Mouse (Mus musculus): ENCODE results near the gene Scml4. TPM values are rescaled to one million over a fixed set of nuclear protein-coding genes. Genes with fewer than 3 reads are reported as not detected.

Gene Scml4
- 9.3 and 13.3 TPM in 2 replicates for polyA plus RNA-seq (2014; fragmentation: Nextera tagmentation; extraction: Ambion mirVana)

- Histone ChIP-seq H3K4me1 (replicated peaks; ENCODE audit: control insufficient read depth, insufficient read depth, low read length) (peaks cover 28% of the 10 kb centered on the region), H3K9ac (peak within 1 kb of the TSS; percentile 57), H3K4me3 (replicated peaks; ENCODE audit: low read length) (peak within 1 kb of the TSS; percentile 37), H3K36me3 (replicated peaks; ENCODE audit: control insufficient read depth, insufficient read depth) (no peaks in the 10 kb centered on the region), H3K9me3 (ENCODE audit: control insufficient read depth, low read length) (no peaks in the 10 kb centered on the region), H3K27me3 (ENCODE audit: control insufficient read depth, insufficient read depth, low read length) (no peaks in the 10 kb centered on the region), H3K4me2 (replicated peaks) (peak within 1 kb of the TSS; percentile 63), H3K27ac (peak within 1 kb of the TSS; percentile 86)
- peak; percentile 83 for DNase-seq (ENCODE audit: low spot score)
- ATAC-seq (ENCODE audit: low FRiP score): peak; percentile 83
- WGBS: 19% methylated on average over 17 of the region's 17 CpGs
Observed at GRCm38 (mm10) chr10:42860159-42860911, at the start of gene Scml4. Scml4 (plus strand) TSS chr10:42860370.

GRCm38 (mm10) chr10:42825923-42826322 is 34.2 kb upstream of the Scml4 start:
- no peaks in the 10 kb centered on the region for H3K9me3 ChIP-seq (ENCODE audit: control insufficient read depth, low read length)
- H3K4me3 ChIP-seq (replicated peaks; ENCODE audit: low read length): no peak overlapping the region
- H3K27me3 ChIP-seq (ENCODE audit: control insufficient read depth, insufficient read depth, low read length): no peaks in the 10 kb centered on the region
- no peak overlapping the region for H3K4me2 ChIP-seq (replicated peaks)
- no peaks in the 10 kb centered on the region for H3K4me1 ChIP-seq (replicated peaks; ENCODE audit: control insufficient read depth, insufficient read depth, low read length)
- peaks cover 74% of the 10 kb centered on the region for H3K36me3 ChIP-seq (replicated peaks; ENCODE audit: control insufficient read depth, insufficient read depth)
- no peak overlapping the region for H3K9ac ChIP-seq
- 47% methylated on average over 6 of the region's 6 CpGs for WGBS
- no peak for ATAC-seq (ENCODE audit: low FRiP score)
- no peak for DNase-seq (ENCODE audit: low spot score)
- H3K27ac ChIP-seq: no peak overlapping the region

GRCm38 (mm10) chr10:42827155-42827554 is 33.0 kb upstream of the Scml4 start:
- Histone ChIP-seq H3K27ac (no peak overlapping the region), H3K9me3 (ENCODE audit: control insufficient read depth, low read length) (no peaks in the 10 kb centered on the region), H3K4me3 (replicated peaks; ENCODE audit: low read length) (no peak overlapping the region), H3K4me1 (replicated peaks; ENCODE audit: control insufficient read depth, insufficient read depth, low read length) (no peaks in the 10 kb centered on the region), H3K4me2 (replicated peaks) (no peak overlapping the region), H3K27me3 (ENCODE audit: control insufficient read depth, insufficient read depth, low read length) (no peaks in the 10 kb centered on the region), H3K9ac (no peak overlapping the region), H3K36me3 (replicated peaks; ENCODE audit: control insufficient read depth, insufficient read depth) (peaks cover 76% of the 10 kb centered on the region)
- no peak for DNase-seq (ENCODE audit: low spot score)
- no peak for ATAC-seq (ENCODE audit: low FRiP score)
- WGBS: 78% methylated on average over 5 of the region's 5 CpGs

DNA sequence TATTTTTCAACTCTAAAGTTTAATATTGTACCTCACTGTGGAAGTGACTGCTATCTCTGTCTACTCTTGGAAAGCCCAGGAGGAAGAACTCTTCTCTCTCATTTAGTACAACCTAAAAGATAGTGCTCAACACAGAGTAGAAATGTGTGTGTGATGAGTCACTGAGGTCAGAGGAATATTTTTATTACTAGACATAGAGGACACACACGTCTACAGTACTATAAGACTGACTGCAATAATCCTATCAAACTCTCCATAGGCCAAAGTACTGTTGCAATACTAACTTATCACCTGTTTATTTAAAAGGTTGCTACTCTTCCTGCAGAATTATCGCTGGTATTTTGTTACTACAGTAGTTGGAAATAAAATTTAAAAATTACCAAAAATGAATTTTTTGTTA is 30.2 kb upstream of the Scml4 start:
- ATAC-seq (ENCODE audit: low FRiP score) (no peak), DNase-seq (ENCODE audit: low spot score) (no peak)
- Histone ChIP-seq H3K36me3 (replicated peaks; ENCODE audit: control insufficient read depth, insufficient read depth) (peaks cover 76% of the 10 kb centered on the region), H3K4me3 (replicated peaks; ENCODE audit: low read length) (no peak overlapping the region), H3K9ac (no peak overlapping the region), H3K9me3 (ENCODE audit: control insufficient read depth, low read length) (no peaks in the 10 kb centered on the region), H3K27ac (no peak overlapping the region), H3K27me3 (ENCODE audit: control insufficient read depth, insufficient read depth, low read length) (no peaks in the 10 kb centered on the region), H3K4me2 (replicated peaks) (no peak overlapping the region), H3K4me1 (replicated peaks; ENCODE audit: control insufficient read depth, insufficient read depth, low read length) (no peaks in the 10 kb centered on the region; the same call in 1 of the 2 replicates)
- WGBS: 90% methylated on average over 2 of the region's 2 CpGs

DNA sequence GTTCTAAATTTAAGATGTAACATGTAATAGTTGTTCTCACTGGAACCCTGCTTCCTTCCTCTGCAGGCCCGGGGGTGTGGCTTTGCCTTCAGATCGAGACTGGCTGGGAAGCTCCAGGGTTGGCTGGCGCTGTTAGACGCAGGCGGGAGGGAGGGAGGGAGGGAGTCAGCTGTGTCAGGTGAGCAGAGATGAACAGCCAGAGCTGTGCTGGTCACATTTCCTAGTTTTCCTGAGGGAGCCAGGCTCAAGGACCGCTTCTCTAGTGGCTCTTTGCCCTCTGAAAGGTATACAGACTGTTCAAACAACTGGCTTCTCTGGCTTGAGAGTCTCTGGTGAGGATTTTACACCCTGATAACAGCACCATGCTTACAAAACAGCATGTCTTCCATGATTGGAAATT is 29.8 kb upstream of the Scml4 start:
- ATAC-seq (ENCODE audit: low FRiP score): no peak
- H3K36me3 ChIP-seq (replicated peaks; ENCODE audit: control insufficient read depth, insufficient read depth): peaks cover 72% of the 10 kb centered on the region
- 58% methylated on average over 6 of the region's 6 CpGs for WGBS

GRCm38 (mm10) chr10:42832677-42833076 is 27.5 kb upstream of the Scml4 start:
- Histone ChIP-seq H3K4me1 (replicated peaks; ENCODE audit: control insufficient read depth, insufficient read depth, low read length) (no peaks in the 10 kb centered on the region; the same call in 1 of the 2 replicates), H3K27ac (peak overlapping the region; percentile 75), H3K9me3 (ENCODE audit: control insufficient read depth, low read length) (no peaks in the 10 kb centered on the region), H3K9ac (no peak overlapping the region), H3K4me3 (replicated peaks; ENCODE audit: low read length) (no peak overlapping the region), H3K27me3 (ENCODE audit: control insufficient read depth, insufficient read depth, low read length) (no peaks in the 10 kb centered on the region), H3K4me2 (replicated peaks) (no peak overlapping the region), H3K36me3 (replicated peaks; ENCODE audit: control insufficient read depth, insufficient read depth) (peaks cover 62% of the 10 kb centered on the region)
- ATAC-seq (ENCODE audit: low FRiP score) (no peak), DNase-seq (ENCODE audit: low spot score) (peak; percentile 62)
- 43% methylated on average over 4 of the region's 4 CpGs for WGBS

More for the DNA sequence above, 29.8 kb upstream of the Scml4 start:
- Histone ChIP-seq H3K9ac (no peak overlapping the region), H3K9me3 (ENCODE audit: control insufficient read depth, low read length) (no peaks in the 10 kb centered on the region), H3K27me3 (ENCODE audit: control insufficient read depth, insufficient read depth, low read length) (no peaks in the 10 kb centered on the region), H3K4me1 (replicated peaks; ENCODE audit: control insufficient read depth, insufficient read depth, low read length) (no peaks in the 10 kb centered on the region; the same call in 1 of the 2 replicates), H3K4me2 (replicated peaks) (no peak overlapping the region), H3K4me3 (replicated peaks; ENCODE audit: low read length) (no peak overlapping the region), H3K27ac (no peak overlapping the region)
- no peak for DNase-seq (ENCODE audit: low spot score)

DNA sequence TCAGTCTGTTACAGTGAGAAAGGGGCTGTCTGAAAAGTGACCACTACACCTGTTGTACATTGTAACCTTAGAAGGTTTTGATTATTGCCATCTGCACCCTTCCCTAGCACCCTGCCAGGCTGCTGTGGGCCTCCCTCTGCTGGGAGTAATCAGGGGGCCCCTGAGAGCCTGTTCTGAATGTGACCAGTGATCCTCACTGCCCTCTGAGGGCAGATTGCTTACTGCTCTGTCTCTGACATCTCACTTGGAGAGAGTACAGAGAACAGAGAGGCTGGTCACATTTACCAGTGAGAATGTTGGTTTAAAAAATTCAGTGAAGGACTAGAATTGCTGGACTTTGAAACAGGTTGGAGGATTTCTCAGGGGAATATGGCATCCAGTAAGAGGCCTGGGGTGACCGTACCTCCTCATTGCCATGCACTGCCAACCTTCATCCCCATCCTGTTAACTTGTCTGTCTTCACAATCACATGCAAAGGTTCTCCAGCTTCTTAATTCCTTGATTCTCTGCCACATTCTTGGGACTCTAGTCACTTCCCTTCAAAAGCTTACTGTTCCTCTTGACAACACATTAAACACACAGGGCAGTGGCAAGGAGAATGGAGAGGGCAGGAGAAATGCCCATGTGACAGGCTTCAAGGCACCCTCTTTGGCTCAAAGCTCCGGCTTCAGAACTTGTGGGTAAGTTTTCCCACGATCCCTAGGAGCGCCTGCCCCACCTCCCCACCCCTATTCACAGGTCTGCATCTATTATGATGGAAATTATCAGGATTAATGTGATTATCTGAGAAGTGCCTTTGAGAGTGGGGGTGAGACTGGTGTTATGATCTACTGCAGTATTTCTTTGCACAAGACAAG is 26.1 kb upstream of the Scml4 start:
- DNase-seq (ENCODE audit: low spot score) (no peak), ATAC-seq (ENCODE audit: low FRiP score) (peak; percentile 76)
- WGBS: 21% methylated on average over 4 of the region's 4 CpGs

DNA sequence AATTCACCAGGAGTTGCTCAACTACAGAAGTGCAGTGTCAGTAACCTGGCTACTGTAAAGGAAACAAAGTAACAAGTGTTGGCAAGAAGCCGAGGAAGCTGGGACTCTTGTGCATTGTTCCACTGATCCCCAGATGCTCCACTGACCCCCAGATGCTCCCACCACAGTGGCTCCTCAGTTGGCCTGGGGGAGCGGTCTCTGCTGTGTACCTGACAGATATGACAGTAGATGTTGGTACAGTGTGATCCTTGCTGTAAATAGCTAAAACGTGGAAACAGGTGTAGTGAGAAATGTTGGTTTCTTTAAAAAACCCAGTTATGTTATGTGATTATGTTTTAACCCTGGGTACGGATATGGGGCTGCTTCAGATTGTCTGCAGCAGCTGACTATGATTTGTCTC is 22.1 kb upstream of the Scml4 start:
- WGBS: 92% methylated on average over 4 of the region's 4 CpGs

More for the DNA sequence above, 26.1 kb upstream of the Scml4 start:
- Histone ChIP-seq H3K9ac (no peak overlapping the region), H3K9me3 (ENCODE audit: control insufficient read depth, low read length) (no peaks in the 10 kb centered on the region; the same call in 1 of the 2 replicates), H3K4me3 (replicated peaks; ENCODE audit: low read length) (no peak overlapping the region), H3K27me3 (ENCODE audit: control insufficient read depth, insufficient read depth, low read length) (no peaks in the 10 kb centered on the region), H3K36me3 (replicated peaks; ENCODE audit: control insufficient read depth, insufficient read depth) (peaks cover 48% of the 10 kb centered on the region), H3K27ac (peak overlapping the region; percentile 75), H3K4me2 (replicated peaks) (no peak overlapping the region), H3K4me1 (replicated peaks; ENCODE audit: control insufficient read depth, insufficient read depth, low read length) (no peaks in the 10 kb centered on the region; the same call in 1 of the 2 replicates)

GRCm38 (mm10) chr10:42838736-42839135 is 21.4 kb upstream of the Scml4 start:
- no peak for ATAC-seq (ENCODE audit: low FRiP score)
- H3K9me3 ChIP-seq (ENCODE audit: control insufficient read depth, low read length): no peaks in the 10 kb centered on the region; the same call in 1 of the 2 replicates
- H3K4me3 ChIP-seq (replicated peaks; ENCODE audit: low read length): no peak overlapping the region

More for the DNA sequence above, 22.1 kb upstream of the Scml4 start:
- Histone ChIP-seq H3K27me3 (ENCODE audit: control insufficient read depth, insufficient read depth, low read length) (no peaks in the 10 kb centered on the region), H3K4me3 (replicated peaks; ENCODE audit: low read length) (no peak overlapping the region), H3K27ac (no peak overlapping the region), H3K9ac (no peak overlapping the region), H3K9me3 (ENCODE audit: control insufficient read depth, low read length) (no peaks in the 10 kb centered on the region; the same call in 1 of the 2 replicates), H3K4me2 (replicated peaks) (no peak overlapping the region), H3K4me1 (replicated peaks; ENCODE audit: control insufficient read depth, insufficient read depth, low read length) (no peaks in the 10 kb centered on the region; the same call in 1 of the 2 replicates), H3K36me3 (replicated peaks; ENCODE audit: control insufficient read depth, insufficient read depth) (peaks cover 24% of the 10 kb centered on the region)
- ATAC-seq (ENCODE audit: low FRiP score): no peak
- no peak for DNase-seq (ENCODE audit: low spot score)

More at GRCm38 (mm10) chr10:42838736-42839135, 21.4 kb upstream of the Scml4 start:
- no peaks in the 10 kb centered on the region; the same call in 1 of the 2 replicates for H3K4me1 ChIP-seq (replicated peaks; ENCODE audit: control insufficient read depth, insufficient read depth, low read length)
- no peak for DNase-seq (ENCODE audit: low spot score)
- 100% methylated on average over 2 of the region's 2 CpGs for WGBS
- H3K36me3 ChIP-seq (replicated peaks; ENCODE audit: control insufficient read depth, insufficient read depth): peaks cover 18% of the 10 kb centered on the region
- no peaks in the 10 kb centered on the region for H3K27me3 ChIP-seq (ENCODE audit: control insufficient read depth, insufficient read depth, low read length)
- H3K27ac ChIP-seq: no peak overlapping the region
- H3K9ac ChIP-seq: no peak overlapping the region
- no peak overlapping the region for H3K4me2 ChIP-seq (replicated peaks)

Data from hindbrain, embryonic 14.5 days (tissue).